Mouse (Mus musculus): Measurements from ENCODE around the gene Tmem251.

Tmem251 gene

GRCm38 (mm10) chr12:102743589-102744574 is at the start of gene Tmem251, which contains the start of gene Moap1:
Gene Tmem251, plus strand, starts transcription at chr12:102743762.
Gene Moap1, minus strand, starts transcription at chr12:102743661.
- no peak for DNase-seq (ENCODE audit: low spot score)

GRCm38 (mm10) chr12:102695369-102696239 is 48.0 kb upstream of the Tmem251 start:
- DNase-seq (ENCODE audit: low spot score): peak; percentile 73

- no peak for DNase-seq (ENCODE audit: low spot score)
Measured at GRCm38 (mm10) chr12:102696635-102697354, 46.8 kb upstream of the Tmem251 start.

GRCm38 (mm10) chr12:102697381-102697780 is 46.2 kb upstream of the Tmem251 start:
- DNase-seq (ENCODE audit: low spot score): no peak

GRCm38 (mm10) chr12:102698089-102698684 is 45.4 kb upstream of the Tmem251 start:
- DNase-seq (ENCODE audit: low spot score): no peak

GRCm38 (mm10) chr12:102699156-102699555 is 44.4 kb upstream of the Tmem251 start:
- no peak for DNase-seq (ENCODE audit: low spot score)

GRCm38 (mm10) chr12:102700453-102700852 is 43.1 kb upstream of the Tmem251 start:
- DNase-seq (ENCODE audit: low spot score): no peak

GRCm38 (mm10) chr12:102701691-102702207 is 41.8 kb upstream of the Tmem251 start:
- DNase-seq (ENCODE audit: low spot score): no peak

- DNase-seq (ENCODE audit: low spot score): no peak
Measured at GRCm38 (mm10) chr12:102702356-102703110, 41.0 kb upstream of the Tmem251 start.

GRCm38 (mm10) chr12:102703111-102703412 is 40.5 kb upstream of the Tmem251 start:
- DNase-seq (ENCODE audit: low spot score): no peak

GRCm38 (mm10) chr12:102703441-102703840 is 40.1 kb upstream of the Tmem251 start:
- DNase-seq (ENCODE audit: low spot score): no peak

GRCm38 (mm10) chr12:102703921-102704408 is 39.6 kb upstream of the Tmem251 start:
- DNase-seq (ENCODE audit: low spot score): no peak

- no peak for DNase-seq (ENCODE audit: low spot score)
Measured at GRCm38 (mm10) chr12:102704457-102705198, 38.9 kb upstream of the Tmem251 start, which contains the start of gene Itpk1. Gene Itpk1, minus strand, starts transcription at chr12:102704930.

GRCm38 (mm10) chr12:102705216-102705871 is 38.2 kb upstream of the Tmem251 start:
- peak; percentile 61 for DNase-seq (ENCODE audit: low spot score)

GRCm38 (mm10) chr12:102705906-102706640 is 37.5 kb upstream of the Tmem251 start:
- no peak for DNase-seq (ENCODE audit: low spot score)

- no peak for DNase-seq (ENCODE audit: low spot score)
Measured at GRCm38 (mm10) chr12:102706833-102707463, 36.6 kb upstream of the Tmem251 start.

GRCm38 (mm10) chr12:102708220-102708619 is 35.3 kb upstream of the Tmem251 start:
- no peak for DNase-seq (ENCODE audit: low spot score)

- no peak for DNase-seq (ENCODE audit: low spot score)
Measured at GRCm38 (mm10) chr12:102709896-102710295, 33.7 kb upstream of the Tmem251 start.
